Mouse (Mus musculus) heart, embryonic 12.5 days (tissue): ENCODE data around the gene Rpl18. TPM values are rescaled to one million over a fixed set of nuclear protein-coding genes. Genes with fewer than 3 reads are reported as not detected.

Experiments used
- ATAC-seq: fragments of 200-750 bp; cut with Nextera tagmentation; 2 replicates; pipeline ENCODE4 v1.8.0; 2017; ENCODE audit warnings: moderate TSS enrichment, moderate library complexity; ENCODE audit not compliant: insufficient number of reproducible peaks, low FRiP score
- H3K27ac ChIP-seq: fragments of 300-500 bp; sonication (generic); 2 replicates; pipeline ENCODE4 v1.5.1; 2016; ENCODE audit warnings: mild to moderate bottlenecking, moderate library complexity; ENCODE audit not compliant: poor library complexity, severe bottlenecking
- H3K27me3 ChIP-seq: fragments of 300-500 bp; sonication (generic); replicated peaks from 2 replicates; pipeline ENCODE4 v1.6.1; 2016; ENCODE audit warnings: mild to moderate bottlenecking, moderate library complexity
- H3K36me3 ChIP-seq: fragments of 300-500 bp; sonication (generic); 2 replicates; pipeline ENCODE4 v1.6.1; 2016; ENCODE audit warnings: mild to moderate bottlenecking, moderate library complexity
- H3K4me1 ChIP-seq: fragments of 300-500 bp; sonication (generic); replicated peaks from 2 replicates; pipeline ENCODE4 v1.6.1; 2016; ENCODE audit warnings: mild to moderate bottlenecking
- H3K4me2 ChIP-seq: fragments of 300-500 bp; sonication (generic); 2 replicates; pipeline ENCODE4 v1.6.1; 2016; ENCODE audit warnings: mild to moderate bottlenecking, moderate library complexity
- H3K4me3 ChIP-seq: fragments of 300-500 bp; sonication (generic); 2 replicates; pipeline ENCODE4 v1.5.1; 2016; ENCODE audit warnings: mild to moderate bottlenecking
- H3K9ac ChIP-seq: fragments of 300-500 bp; sonication (generic); 2 replicates; pipeline ENCODE4 v1.6.1; 2016; ENCODE audit warnings: mild to moderate bottlenecking, moderate library complexity
- H3K9me3 ChIP-seq: fragments of 300-500 bp; sonication (generic); replicated peaks from 2 replicates; pipeline ENCODE4 v1.6.1; 2016; ENCODE audit warnings: mild to moderate bottlenecking, moderate library complexity
- WGBS: fragments of 180-500 bp; shearing (Covaris S2); methylation state at CpG from one replicate; pipeline ENCODE4 v1.1.7; 2016; 5-methylcytosine and 5-hydroxymethylcytosine counted together
- polyA plus RNA-seq: library from polyadenylated mRNA; unstranded; fragments of >200 nt; fragmentation: Nextera tagmentation; extraction: Ambion mirVana; gene quantifications from 2 replicates; pipeline ENCODE4 v1.2.1, GENCODE M21; 2016

The Rpl18 gene
- polyA plus RNA-seq, 1 experiment from 2014 or later = 625 TPM

- H3K4me3 ChIP-seq = peak overlapping the region; percentile 95
- 12% methylated on average over 14 of the region's 14 CpGs for WGBS
- H3K9me3 ChIP-seq = no peaks in the 10 kb centered on the region
- peak overlapping the region; percentile 81 for H3K9ac ChIP-seq
- peak; percentile 37 for ATAC-seq
- H3K36me3 ChIP-seq = peaks cover 48% of the 10 kb centered on the region
- H3K27me3 ChIP-seq = no peaks in the 10 kb centered on the region
- peaks cover 44% of the 10 kb centered on the region for H3K4me1 ChIP-seq
- H3K4me2 ChIP-seq = peak overlapping the region; percentile 92
- H3K27ac ChIP-seq = peak overlapping the region; percentile 7; the same call in 1 of the 2 replicates
Observed at GRCm38 (mm10) chr7:45714630-45715089, 597 bp upstream of the Rpl18 start.

DNA sequence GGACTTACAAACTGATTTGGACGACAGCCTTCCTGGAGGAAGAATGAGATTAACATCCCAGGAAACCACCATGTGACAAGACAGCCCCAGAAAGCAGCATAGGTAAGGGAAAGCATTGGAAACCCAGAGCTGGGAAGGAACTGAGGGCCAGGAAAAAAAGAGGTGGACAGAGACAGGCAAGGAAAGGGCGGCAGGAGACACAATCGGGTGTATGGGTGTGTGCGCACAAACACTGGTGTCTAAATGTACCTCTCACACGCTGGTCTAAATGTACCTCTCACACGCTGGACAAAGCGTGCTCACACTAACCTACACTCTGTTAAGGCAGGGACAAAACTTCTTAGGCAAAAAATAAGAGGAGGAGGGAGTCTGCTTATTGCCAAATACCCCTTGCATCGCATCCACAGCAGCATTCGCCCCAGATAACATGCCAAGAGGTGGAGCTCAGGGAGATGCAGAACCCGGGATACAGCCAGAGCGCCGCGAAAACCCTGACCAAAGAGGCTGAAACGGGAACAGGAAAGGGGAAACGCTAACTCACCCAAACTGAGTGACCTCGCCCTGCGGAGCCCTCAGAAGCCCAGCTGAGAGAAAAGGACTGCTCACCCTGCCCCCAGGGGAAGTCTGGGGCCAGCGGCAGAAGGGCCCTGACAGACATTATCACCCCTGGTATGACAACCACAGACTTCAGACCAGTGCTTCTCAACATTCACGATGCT lies 643 bp downstream of the Rpl18 start:
- WGBS = 77% methylated on average over 19 of the region's 19 CpGs
- Histone ChIP-seq H3K9ac (peak overlapping the region; percentile 33), H3K27me3 (no peaks in the 10 kb centered on the region), H3K4me3 (peak overlapping the region; percentile 95), H3K27ac (peak overlapping the region; percentile 34; the same call in 1 of the 2 replicates), H3K9me3 (no peaks in the 10 kb centered on the region), H3K4me1 (peaks cover 48% of the 10 kb centered on the region), H3K4me2 (peak overlapping the region; percentile 92), H3K36me3 (peaks cover 48% of the 10 kb centered on the region)
- ATAC-seq = no peak

- ATAC-seq = no peak
- peak overlapping the region; percentile 84; the same call in 1 of the 2 replicates for H3K9ac ChIP-seq
- 85% methylated on average over 3 of the region's 3 CpGs for WGBS
- H3K4me2 ChIP-seq = peak overlapping the region; percentile 92
- H3K4me3 ChIP-seq = peak overlapping the region; percentile 95
- H3K36me3 ChIP-seq = peaks cover 47% of the 10 kb centered on the region
- H3K4me1 ChIP-seq = peaks cover 50% of the 10 kb centered on the region
- H3K9me3 ChIP-seq = no peaks in the 10 kb centered on the region
- H3K27me3 ChIP-seq = no peaks in the 10 kb centered on the region
- H3K27ac ChIP-seq = no peak overlapping the region; the same call in 1 of the 2 replicates
Observed at GRCm38 (mm10) chr7:45716460-45716857, 1.2 kb downstream of the Rpl18 start.

DNA sequence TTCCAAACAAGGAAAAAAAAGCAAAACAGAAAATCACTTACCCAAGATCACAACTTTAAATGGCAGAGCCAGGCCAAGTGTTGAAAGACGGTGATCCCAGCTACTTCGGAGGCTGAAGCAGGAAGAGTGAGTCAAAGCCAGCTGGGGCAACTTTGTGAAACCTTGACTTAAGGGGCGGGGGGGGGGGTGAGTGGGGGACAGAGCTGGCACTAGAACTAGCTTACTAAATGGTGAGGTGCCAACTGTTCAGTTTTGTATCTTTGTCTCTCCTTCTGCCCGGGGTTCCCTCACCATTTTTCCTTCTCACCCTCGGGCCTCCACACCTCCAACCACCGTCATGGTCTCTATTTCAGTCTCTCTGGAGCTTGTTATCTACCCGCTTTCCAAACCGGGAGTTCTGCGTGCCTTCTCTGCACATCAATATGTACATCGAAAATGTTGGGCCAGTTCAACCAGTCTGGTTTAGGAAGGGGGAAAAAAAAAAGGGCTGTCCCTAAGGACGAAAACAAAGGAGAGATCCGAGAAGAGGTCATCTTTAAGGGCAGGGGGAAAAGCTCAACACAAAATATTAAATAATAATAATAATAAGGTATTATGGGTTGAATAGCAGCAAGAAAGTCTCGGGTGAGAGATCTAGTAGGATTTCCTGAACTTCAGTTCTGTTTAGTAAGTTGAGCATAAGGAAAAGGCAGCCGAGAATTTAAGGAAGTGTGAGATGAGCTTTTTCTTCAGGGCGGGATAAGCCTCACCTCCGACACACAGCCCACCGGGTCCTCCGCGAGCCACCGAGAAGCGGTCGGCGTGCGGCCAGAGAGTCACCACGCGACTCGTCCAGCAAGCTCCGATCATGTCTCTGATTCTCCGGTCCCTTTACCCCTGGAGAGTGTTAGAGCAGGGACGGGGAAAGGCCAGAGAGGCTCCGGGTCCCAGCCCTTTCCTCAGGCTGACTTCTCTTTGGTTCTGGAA lies 2.0 kb downstream of the Rpl18 start:
- H3K4me3 ChIP-seq = peak overlapping the region; percentile 95
- H3K36me3 ChIP-seq = peaks cover 47% of the 10 kb centered on the region
- H3K4me1 ChIP-seq = peaks cover 50% of the 10 kb centered on the region
- peak; percentile 38 for ATAC-seq
- H3K9ac ChIP-seq = peak overlapping the region; percentile 84
- H3K4me2 ChIP-seq = peak overlapping the region; percentile 92
- WGBS = 7% methylated on average over 31 of the region's 31 CpGs
- H3K27ac ChIP-seq = peak overlapping the region; percentile 86
- H3K27me3 ChIP-seq = no peaks in the 10 kb centered on the region
- H3K9me3 ChIP-seq = no peaks in the 10 kb centered on the region

DNA sequence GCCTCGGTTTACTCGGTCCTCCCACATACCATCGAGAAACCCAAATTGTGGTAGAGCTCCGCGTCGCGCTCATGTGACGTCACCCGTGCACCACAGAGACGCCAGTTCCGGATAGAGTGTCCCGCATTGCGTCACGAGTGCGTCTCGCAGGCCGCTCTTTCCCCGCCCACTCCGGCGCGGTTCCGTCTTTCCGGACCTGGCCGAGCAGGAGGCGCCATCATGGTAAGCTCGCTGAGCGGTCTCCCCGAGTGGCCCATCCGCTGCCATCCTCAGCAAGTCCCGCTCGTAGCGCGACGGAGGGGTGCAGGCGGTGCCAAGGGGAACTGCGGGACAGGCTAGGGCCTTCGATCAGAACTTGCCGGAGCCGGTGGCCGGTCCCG lies 2.7 kb downstream of the Rpl18 start, which contains the start of gene Sphk2:
Sphk2 (minus strand) TSS at position 85 of the 380 bp plus-strand sequence.
- Histone ChIP-seq H3K4me1 (peaks cover 46% of the 10 kb centered on the region), H3K27me3 (no peaks in the 10 kb centered on the region), H3K36me3 (peaks cover 47% of the 10 kb centered on the region), H3K9me3 (no peaks in the 10 kb centered on the region), H3K27ac (peak within 1 kb of the TSS; percentile 89), H3K4me3 (peak within 1 kb of the TSS; percentile 95), H3K4me2 (peak within 1 kb of the TSS; percentile 92), H3K9ac (peak within 1 kb of the TSS; percentile 97)
- peak; percentile 84 for ATAC-seq
- 0% methylated on average over 41 of the region's 41 CpGs for WGBS

- peaks cover 46% of the 10 kb centered on the region for H3K4me1 ChIP-seq
- peak overlapping the region; percentile 95 for H3K4me3 ChIP-seq
- H3K9me3 ChIP-seq = no peaks in the 10 kb centered on the region
- no peaks in the 10 kb centered on the region for H3K27me3 ChIP-seq
- under 1% methylated on average over 20 of the region's 20 CpGs for WGBS
- H3K36me3 ChIP-seq = peaks cover 47% of the 10 kb centered on the region
- ATAC-seq = no peak
- peak overlapping the region; percentile 97 for H3K9ac ChIP-seq
- peak overlapping the region; percentile 89 for H3K27ac ChIP-seq
- H3K4me2 ChIP-seq = peak overlapping the region; percentile 92
Observed at GRCm38 (mm10) chr7:45718331-45718730, 3.1 kb downstream of the Rpl18 start.

GRCm38 (mm10) chr7:45719180-45719579 lies 3.9 kb downstream of the Rpl18 start:
- peaks cover 42% of the 10 kb centered on the region for H3K4me1 ChIP-seq
- H3K4me3 ChIP-seq = peak overlapping the region; percentile 95
- H3K4me2 ChIP-seq = peak overlapping the region; percentile 92
- H3K36me3 ChIP-seq = peaks cover 52% of the 10 kb centered on the region
- H3K27ac ChIP-seq = no peak overlapping the region
- H3K27me3 ChIP-seq = no peaks in the 10 kb centered on the region
- H3K9ac ChIP-seq = peak overlapping the region; percentile 97
- no peaks in the 10 kb centered on the region for H3K9me3 ChIP-seq
- no peak for ATAC-seq
- 83% methylated on average over 10 of the region's 10 CpGs for WGBS

GRCm38 (mm10) chr7:45719738-45720412 lies 4.6 kb downstream of the Rpl18 start:
- ATAC-seq = no peak
- 89% methylated on average over 15 of the region's 16 CpGs for WGBS
- H3K4me2 ChIP-seq = peak overlapping the region; percentile 92
- no peaks in the 10 kb centered on the region for H3K9me3 ChIP-seq
- no peaks in the 10 kb centered on the region for H3K27me3 ChIP-seq
- H3K4me1 ChIP-seq = peaks cover 37% of the 10 kb centered on the region
- peak overlapping the region; percentile 97; the same call in 1 of the 2 replicates for H3K9ac ChIP-seq
- peak overlapping the region; percentile 95; the same call in 1 of the 2 replicates for H3K4me3 ChIP-seq
- H3K27ac ChIP-seq = no peak overlapping the region
- peaks cover 59% of the 10 kb centered on the region for H3K36me3 ChIP-seq

DNA sequence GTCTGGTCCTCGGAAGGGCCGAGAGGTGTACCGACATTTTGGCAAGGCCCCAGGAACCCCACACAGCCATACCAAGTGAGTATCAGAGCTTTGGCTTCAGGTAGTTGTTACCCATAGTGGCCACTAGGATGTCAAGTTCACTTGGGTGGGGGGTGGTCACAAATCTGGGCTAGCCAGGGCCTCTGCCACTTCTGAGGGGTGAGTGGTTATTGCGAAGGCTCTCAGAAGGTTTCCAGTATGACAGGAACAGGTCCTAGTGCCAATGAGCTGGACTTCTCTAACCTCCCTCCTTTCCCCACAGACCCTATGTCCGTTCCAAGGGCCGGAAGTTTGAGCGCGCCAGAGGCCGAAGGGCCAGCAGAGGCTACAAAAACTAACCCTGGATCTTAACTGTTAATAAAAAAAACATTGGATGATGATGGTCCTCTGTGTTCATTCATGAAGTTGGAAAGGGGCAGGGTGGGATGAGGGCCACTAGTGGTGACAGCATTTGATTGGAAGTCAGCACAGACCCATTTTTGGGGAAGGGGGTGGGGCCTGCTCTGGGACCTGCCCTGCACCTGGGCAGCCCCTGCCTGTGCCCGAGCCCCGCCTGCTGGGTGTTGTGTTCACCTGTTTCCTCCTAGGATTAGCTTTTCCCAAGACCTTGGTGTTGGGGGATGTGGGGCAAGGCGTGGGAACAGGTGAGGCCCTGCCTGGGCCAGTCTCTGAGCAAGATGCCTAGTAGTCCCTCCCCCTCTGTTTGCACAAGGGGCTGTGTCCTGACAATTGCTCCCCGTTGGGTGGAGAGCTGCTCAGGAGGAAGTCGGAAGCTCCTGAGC lies 5.4 kb downstream of the Rpl18 start, which contains the start of gene Fam83e:
Fam83e (plus strand) TSS at position 800 of the 821 bp plus-strand sequence.
- H3K36me3 ChIP-seq = peaks cover 67% of the 10 kb centered on the region
- no peaks in the 10 kb centered on the region for H3K27me3 ChIP-seq
- no peak within 1 kb of the TSS; the same call in 1 of the 2 replicates for H3K4me2 ChIP-seq
- 78% methylated on average over 14 of the region's 14 CpGs for WGBS
- no peaks in the 10 kb centered on the region for H3K9me3 ChIP-seq
- no peak within 1 kb of the TSS for H3K27ac ChIP-seq
- no peak within 1 kb of the TSS for H3K9ac ChIP-seq
- H3K4me3 ChIP-seq = no peak within 1 kb of the TSS
- ATAC-seq = no peak
- peaks cover 33% of the 10 kb centered on the region for H3K4me1 ChIP-seq

DNA sequence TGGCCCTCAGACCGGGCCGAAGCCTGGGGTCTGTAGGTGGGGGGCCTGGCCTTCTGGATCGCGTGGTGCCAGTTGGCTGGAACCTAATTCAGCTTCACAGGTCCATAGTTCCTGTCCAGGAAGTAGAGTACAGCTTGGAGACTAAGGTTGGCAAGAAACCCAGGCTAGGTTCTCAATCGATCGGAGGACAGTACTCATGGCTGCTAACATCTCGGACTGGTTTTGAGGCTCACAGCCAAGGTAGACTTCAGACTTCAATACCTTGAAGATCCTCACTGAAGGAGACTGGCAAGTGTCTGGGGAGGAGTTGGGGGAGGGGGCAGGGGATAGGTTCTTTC lies 5.9 kb downstream of the Rpl18 start:
- no peak for ATAC-seq
- Histone ChIP-seq H3K4me3 (no peak overlapping the region), H3K4me1 (peaks cover 27% of the 10 kb centered on the region), H3K9ac (no peak overlapping the region), H3K9me3 (no peaks in the 10 kb centered on the region), H3K27me3 (no peaks in the 10 kb centered on the region), H3K27ac (no peak overlapping the region), H3K4me2 (no peak overlapping the region), H3K36me3 (peaks cover 68% of the 10 kb centered on the region)
- 85% methylated on average over 7 of the region's 7 CpGs for WGBS
